Mouse (Mus musculus) natural killer cell, adult 2 months (primary cell): ENCODE results near the gene Tmem54.

ENCODE experiments used
- DNase-seq, 2 experiments: peaks; one replicate each; pipeline ENCODE4 v3.0.0; 2022; ENCODE audit warnings: low spot score in 2 of 2

Gene Tmem54

DNA sequence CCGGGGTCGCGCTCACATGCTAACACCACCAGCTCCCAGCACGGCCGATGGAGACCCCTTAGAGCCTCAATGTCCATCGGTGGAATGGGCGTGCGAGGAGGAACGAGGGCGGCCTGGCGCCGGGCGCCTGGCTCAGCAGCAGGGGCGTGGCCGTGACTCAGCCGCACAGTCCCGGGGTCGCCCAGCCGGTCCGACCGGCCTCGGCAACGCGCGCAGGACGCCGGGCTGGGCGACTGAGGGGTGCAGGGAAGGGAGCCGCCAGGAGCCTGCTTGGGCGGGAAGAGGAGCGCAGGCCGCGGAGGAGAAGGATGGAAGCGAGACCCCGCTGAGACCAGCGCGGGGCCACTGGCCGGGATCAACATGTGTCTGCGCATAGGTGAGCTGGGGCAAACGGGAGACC, at the start of gene Tmem54:
Gene Tmem54, plus strand, starts transcription at position 193 of the 400 bp plus-strand sequence.
- DNase-seq = no peak

DNA sequence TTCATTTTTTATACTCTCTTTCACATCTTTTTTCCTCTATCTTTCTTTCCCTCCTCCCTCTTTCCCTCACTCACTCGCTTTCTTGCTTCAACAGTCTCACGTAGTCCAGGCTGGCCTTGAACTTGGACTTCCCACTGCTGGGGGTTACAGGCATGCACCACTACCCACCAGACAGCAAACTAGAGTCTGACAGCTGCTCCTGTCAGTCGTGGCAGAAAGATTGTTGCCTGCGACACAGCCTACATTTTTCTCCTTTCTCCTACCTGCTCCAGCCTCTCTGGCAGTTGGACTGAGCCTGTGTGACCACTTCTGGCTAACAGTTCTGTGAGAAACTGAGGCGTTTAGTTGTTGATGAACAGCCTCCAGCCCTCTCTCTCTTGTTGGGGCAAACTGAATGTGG, 49.8 kb upstream of the Tmem54 start:
- DNase-seq = no peak

DNA sequence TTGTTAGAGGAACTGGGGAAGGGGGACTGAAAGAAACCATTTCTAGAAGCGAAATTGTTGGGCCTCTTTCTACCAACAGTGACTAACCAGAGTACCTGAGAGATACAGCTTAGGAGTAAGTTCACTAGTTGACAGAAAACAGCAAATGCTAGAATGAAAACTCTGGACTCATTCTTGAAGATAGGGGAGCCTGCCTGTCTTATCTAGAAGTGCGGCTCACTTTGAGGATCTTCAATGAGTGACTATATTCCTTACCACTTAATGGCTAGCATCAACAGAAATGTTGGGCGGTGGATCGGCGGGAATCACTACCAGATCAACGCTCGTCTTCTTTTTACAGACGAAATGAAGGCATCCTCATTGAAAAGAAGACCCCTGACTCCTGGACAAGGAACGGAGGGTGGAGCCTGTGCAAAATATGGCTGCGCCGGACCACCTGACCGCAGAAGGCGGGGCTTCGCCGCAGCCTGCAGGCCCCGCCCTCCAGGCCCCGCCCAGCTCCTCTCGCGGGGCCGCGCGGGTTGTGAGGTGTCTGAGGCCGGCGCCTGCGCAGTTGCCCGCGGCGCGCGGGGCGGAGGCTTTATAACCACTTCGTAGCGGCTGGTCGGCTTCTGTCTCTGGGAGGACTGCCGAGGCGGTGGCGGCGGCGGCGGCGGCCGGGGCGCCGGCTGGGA, 47.7 kb upstream of the Tmem54 start:
- peak; percentile 92 to 95 for DNase-seq

DNA sequence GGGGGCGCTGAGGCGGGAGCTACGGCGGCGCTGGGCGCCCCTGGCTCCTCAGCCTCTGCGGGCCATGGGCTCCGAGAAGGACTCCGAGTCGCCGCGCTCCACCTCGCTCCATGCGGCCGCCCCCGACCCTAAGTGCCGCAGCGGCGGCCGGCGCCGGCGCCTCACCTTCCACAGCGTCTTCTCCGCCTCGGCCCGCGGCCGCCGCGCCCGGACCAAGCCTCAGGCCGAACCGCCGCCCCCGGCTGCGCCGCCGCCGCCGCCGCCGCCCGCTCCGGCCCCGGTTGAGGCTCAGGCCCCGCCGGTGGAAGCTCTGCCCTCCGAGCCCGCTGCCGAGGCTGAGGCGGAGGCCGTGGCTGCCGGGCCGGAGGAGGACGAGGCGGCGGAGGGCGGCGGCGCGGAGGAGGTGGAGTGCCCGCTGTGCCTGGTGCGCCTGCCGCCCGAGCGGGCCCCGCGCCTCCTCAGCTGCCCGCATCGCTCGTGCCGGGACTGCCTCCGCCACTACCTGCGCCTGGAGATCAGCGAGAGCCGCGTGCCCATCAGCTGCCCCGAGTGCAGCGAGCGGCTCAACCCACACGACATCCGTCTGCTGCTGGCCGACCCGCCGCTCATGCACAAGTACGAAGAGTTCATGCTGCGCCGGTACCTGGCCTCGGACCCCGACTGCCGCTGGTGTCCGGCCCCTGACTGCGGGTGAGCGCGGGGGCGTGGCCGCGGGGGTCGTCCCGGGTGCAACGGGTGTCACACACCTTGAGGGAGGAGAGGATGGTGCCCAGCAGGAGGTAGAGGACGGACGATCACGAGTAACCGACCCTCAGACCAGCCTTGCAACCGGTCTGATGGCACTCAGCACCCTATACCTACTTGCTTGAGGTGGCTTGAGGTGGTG, 46.9 kb upstream of the Tmem54 start, which contains the start of gene Rnf19b:
Gene Rnf19b, plus strand, starts transcription at position 65 of the 886 bp plus-strand sequence.
- peak; percentile 27 to 38 for DNase-seq

DNA sequence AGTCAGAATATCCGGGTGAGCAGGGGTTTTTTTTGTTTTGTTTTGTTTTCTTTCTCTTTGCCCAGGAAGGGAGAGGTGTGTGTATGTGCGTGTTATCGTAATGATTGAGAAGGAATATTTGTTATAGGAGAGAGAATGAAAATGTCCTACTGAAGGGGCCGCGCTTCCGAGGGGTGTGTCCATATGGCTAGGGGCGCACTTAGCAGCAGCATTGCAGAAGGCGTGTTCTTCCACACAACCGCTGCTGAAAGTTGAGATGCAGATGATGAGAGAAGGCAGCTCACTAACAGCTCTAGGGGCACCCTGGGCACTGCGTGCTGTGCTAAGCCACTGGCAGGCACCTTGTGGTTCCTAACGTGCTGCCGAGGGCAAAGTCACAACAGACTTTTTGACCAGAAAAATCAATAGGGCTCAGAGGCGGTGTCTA, 46.2 kb upstream of the Tmem54 start:
- DNase-seq = peak; percentile 37 to 39

DNA sequence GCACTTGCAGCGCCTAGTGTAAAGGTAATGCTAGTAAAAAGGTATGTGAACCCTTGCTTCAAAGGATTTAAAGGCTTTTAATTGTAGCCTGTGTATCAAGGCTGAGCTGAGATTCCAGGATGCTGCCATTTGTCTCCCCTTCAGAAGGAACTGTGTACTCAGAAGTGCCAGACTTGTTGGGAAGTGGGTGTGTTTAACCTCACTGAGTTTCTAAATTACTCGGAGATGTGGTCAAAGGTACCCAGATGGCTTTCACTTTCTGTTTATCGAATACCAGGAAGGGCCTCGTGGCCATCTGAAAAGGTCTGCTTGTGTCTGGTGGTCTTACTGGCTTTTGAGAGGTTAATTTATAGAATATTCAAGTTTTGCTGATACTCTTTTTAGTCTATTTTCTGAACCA, 45.4 kb upstream of the Tmem54 start:
- DNase-seq = peak; percentile 36 to 56

DNA sequence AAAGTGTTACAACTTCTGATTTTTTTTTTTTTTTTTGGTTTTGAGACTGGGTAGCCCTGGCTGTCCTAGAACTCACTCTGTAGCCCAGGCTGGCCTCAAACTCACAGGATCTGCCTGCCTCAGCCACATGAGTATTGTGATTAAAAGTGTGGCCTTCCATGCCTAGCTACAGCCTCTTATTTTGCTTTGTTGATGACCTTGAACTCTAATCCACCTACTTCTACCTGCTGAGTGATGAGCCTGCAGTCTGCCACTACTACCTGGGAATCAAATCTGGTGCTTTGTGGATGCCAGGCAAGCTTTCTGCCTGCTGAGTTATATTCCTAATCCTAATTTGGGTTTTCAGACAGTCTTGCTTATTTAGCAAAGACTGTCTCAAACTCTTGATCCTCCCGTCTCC, 43.9 kb upstream of the Tmem54 start:
- DNase-seq = no peak

DNA sequence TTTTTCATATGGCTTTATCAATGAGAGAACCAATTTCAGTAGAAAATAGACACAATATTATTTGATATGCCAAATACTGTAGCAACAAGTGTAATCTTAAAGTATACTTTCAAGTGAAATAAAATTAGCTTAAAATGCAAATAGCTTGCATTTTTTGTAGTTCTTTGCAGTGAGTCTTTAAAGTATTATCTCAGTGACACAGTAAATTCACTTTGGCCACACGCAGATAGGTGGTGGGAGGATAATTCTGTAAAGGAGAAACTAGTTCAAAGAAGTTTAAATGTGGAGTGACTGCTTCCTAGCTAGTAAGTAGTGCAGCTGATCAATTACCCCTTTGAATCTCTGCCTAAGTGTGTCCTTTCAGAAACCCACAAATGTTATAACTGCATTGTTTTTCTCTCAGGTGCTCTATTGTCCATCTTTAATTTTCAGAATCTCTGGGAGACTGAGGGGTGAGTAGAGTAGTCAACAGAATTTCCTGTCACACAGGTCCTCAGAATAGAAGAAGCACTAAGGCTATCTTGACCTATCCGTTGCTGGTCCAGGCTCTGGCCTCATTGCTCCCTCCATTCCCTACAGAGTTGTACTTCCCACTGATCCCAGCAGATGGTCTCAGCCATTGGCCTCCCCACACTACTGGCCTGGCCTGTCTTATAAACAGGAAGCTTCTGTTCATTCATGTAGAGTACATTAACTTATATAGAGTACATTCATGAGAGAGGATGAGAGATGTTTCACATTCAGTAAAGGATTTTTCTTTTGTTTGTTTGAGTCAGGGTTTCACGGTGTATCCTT, 42.9 kb upstream of the Tmem54 start:
- DNase-seq = no peak

DNA sequence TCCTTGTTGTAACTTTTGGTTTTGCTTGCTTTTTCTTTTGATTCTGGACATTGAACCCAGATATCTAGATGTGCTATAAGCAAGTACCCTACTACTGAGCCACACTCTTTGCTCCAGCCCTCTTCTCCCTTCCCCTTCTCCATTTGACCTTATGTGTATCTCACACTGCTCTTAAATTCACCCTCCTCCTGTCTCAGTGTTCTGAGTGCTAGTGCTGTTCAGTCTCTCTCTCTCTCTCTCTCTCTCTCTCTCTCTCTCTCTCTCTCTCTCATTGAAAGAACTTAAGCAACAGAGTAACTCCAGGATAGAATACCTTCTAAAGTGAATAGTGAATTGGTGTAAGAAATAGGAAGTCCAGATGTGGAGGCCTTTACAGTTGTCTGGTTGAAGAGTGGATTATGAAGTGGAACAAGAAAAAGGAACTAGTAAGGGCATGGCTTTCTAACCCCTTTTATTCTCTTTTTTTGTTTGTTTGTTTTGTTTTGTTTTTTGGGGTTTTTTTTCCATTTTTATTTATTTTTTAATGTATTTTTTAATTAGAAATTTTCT, 39.6 kb upstream of the Tmem54 start:
- no peak for DNase-seq

DNA sequence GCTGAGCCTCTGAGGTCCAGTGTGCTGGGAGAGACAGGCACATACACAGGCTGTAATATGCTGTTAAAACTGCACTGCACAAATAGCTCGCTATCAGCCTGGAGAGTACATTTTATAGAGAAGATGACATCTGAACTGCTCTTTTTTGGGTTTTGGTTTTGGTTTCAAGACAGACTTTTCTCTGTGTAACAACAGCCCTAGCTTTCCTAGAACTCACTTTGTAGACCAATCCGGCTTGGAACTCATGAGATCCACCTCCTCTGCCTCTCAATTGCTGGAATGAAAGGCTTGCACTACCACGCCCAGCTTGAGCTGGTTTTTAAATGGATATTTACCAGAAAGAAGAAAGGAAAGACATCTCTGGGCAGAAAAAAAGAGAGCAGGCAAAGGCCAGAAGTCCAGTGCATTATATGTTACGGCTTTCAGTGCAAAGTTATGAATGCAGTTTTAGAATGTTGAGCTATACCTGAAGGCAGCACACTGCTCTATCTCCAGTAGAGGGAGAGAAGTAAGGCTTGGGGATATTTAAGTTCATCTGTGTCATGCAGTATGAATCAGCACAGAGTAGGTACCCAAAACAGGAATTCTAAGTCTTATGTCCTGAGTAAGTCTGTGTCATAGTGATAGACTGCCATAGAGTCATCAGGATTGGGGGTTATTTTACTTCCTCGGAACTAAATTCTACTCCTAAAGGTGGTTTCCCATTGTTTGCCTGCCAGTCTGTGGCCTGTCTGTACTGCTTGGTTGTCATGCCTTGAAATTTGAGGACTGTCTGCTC, 37.5 kb upstream of the Tmem54 start:
- no peak for DNase-seq

DNA sequence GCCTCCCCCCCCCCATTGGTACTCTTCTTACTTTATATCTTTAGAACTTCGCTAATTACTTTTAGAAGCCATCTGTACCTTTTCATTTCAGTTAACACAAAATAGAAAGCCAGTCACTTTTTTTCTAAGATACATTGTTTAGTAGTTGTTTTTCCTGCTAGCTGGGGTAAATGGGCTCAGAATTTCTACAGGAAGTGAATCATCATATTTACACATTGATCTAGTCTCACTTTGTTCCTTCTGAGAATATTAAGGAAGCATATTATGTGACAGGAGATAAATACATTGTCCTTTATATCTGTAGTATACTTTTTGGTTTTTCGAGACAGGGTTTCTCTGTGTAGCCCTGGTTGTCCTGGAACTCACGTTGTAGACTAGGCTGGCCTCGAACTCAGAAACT, 36.5 kb upstream of the Tmem54 start:
- no peak for DNase-seq

DNA sequence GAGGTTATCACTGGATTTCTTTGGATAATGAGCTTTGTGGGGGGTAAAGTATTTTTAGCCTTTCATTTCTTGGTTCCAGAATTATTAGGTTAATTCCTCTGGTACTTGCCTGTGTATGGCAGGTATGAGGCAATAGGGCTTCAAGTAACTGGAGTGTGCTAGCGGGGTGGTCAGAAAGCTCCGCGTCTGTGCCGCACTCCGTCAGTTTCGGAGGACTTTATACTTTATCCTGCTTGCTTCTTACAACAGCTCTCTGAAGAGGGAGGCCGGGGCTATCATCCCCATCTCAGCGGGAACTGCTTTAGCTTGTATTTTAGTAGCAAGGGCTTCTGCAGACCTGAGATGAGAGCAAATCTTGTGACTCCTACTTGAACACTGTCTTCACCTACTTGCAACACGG, 26.2 kb upstream of the Tmem54 start:
- DNase-seq = no peak

DNA sequence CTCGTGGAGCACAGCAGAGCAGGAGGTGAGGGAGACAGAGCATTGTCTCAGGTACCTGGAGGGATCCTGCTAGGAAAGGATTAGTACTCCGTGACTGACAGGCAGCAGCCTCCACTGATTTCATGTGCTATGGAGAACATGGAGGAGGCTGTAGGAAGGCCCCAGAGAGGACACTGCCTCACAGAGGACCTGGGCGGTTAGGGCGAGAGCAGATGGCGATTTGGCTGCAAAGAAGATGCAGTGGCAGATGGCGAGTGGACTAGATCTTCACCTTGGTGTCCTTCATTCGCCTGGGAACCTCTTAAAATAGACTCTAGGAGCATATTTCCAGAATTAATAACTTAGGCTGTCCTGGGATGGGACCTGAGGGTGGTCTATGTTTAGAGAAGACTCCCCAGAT, 24.3 kb upstream of the Tmem54 start:
- no peak for DNase-seq

DNA sequence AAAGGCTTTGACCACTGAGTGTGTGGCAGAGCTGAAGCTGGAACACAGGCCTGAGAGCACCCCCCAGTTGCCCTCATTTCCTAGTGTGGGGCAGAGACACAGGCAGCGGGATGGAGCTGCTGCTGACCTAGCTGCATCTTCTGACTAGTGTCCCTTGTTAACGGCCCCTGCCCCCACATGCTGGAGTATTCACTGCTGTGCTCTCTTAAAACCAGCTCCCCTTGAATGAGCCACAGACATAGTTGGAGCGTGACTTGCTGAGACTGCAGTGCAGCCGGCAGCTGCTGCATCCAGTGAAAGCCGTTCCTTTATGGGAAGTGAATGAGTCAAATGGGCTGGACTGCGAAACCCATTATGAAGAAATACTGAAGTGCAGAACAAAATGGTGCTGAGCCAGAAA, 23.8 kb upstream of the Tmem54 start:
- no peak for DNase-seq

DNA sequence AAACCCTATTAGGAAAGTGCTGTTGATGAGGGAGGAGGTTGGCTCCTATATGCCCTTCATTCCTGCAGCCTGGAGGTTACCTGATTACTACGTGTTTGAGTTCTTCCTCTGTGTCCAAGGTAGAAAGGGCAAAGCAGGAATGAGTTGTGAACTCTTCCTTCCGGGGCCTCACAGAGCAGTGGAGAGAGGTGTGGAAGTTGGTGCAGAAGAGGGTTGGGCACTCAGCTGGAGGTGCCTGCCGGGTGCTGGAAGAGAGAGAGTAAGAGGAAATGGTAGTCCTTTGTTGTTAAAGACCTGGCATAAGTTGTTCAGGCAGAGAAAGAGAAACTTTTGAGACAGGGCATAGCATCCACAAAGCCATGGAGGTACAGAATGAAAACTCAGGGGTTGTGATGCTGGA, 23.4 kb upstream of the Tmem54 start:
- no peak for DNase-seq

DNA sequence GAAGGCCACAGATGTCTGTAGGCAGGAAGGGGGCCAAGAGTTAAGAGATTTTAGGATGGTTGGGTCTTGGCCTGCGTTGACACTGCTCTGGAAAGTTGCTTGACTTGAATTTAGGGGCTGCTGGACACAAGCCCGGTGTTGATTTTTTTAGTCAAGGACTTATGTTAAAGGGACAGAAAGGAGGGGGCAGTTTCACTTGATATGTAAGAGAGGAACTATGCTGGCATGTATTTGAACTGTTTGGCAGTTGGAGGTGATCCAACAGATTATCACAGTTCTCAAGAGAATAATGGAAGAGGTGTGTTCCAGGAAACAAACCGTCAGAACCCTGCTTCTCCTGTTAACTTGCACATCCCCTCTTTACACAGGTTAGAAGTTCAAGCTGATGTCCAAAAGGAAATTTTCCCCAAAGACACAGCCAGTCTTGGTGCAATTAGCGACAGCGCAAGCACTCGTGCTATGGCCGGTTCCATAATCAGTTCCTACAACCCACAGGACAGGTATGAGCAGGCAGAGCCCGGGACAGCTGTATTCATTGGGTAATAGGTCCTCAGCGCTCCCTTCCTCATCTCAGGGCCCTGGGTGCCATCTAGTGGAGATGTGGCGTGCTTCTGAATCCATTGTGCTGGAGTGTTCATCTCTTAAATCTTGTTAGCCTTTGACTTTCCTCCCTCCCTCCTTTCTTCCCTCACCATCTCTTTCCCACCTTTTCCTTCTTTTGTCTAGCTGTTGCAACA, 22.8 kb upstream of the Tmem54 start:
- DNase-seq = peak; percentile 46 to 70

DNA sequence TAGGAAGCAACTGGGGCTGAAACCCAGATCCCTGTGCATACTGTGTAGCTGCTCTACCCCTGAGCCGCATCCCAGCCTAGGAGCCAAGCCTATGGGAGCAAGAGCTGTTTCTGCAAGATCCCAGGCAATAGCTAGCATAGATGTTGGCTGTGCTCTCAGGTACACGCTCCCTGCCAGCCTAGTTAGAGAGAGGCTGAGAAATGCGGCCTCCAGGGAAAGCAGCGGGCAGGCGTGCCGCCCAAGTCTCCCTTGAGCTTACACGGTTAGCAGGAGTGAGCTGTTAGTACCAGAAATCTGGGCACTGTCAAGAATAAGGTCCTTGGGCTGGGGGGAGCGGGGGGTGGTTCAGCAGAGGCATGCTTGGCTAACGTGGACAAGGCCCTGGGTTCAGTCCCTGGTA, 20.5 kb upstream of the Tmem54 start:
- no peak for DNase-seq

DNA sequence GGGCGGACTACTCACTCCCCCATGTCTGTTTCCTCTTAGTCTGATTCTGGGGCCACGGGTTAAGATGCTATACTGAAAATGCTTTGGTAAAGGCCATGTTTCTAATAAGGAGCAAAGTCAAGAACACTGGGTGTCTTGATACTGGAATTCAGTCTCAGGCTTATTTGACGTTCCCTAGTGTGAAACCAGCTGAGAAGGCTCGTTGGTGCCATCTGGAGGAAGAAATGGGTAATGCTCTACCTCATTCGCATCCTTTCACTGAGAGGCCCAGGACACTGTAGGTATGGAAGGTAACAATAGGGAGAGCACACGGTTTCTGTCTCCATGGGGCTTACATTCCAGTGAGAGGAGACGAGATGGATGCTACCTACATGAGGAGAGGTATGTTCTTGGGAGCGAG, 19.3 kb upstream of the Tmem54 start:
- peak; percentile 50 to 71 for DNase-seq

DNA sequence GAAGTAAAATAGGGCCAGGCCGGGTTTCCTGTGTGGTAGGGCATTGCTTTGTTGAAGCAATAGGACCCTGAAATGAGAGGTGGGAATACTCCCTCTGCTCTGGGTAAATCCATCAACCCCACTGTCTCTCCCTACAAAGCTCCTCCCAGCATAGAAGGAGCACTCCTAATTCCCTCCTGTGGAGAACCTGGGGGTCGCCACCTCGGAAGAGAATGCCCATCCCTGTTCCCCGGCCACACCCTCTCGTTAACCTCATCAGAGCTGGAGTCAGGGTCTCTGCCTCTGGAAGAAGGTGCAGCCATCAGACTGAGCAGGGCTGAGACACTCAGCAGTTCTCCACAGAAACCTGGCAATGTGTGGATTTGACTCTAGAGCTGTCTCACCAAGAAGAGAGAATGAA, 17.5 kb upstream of the Tmem54 start:
- DNase-seq = no peak

DNA sequence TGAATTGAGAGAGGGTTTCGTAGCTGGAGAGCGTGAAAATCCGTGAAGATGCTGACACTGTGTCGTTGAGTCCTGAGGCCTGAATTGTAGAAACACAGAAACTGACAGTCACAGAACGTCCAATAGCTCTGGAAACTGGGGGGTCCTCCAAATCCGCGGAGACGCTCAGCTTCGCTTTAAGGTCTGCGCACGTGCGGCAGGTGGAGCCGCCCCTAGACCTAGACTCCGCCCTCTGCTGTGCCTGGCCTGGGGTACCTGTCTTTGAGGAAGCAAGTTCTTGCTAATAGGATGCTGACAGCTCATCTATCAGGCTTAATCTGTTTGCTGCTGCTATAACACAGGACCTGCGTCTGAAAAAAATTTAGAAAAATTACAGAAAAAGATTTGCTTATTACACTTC, 10.1 kb upstream of the Tmem54 start:
- DNase-seq = no peak

DNA sequence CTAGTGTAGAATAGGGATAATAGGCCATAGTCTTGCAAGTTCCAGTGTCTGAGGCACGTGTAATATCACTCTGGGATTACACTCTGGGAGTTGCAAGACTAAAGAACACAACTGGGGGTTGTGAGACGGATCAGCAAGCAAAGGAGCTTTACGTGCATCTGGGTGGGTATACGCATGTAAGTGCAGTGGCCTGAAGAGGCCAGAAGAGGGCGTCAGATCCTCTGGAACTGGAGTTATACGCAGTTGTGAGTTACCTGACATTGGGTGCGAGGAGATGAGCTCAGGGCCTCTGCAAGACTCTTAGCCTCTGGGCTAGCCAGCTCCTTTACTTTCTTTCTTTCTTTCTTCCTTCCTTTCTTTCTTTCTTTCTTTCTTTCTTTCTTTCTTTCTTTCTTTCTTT, 8.3 kb upstream of the Tmem54 start:
- DNase-seq = no peak
